Mouse (Mus musculus) midbrain, embryonic 12.5 days (tissue): ENCODE results near the gene Gmppa. TPM values are rescaled to one million over a fixed set of nuclear protein-coding genes. Genes with fewer than 3 reads are reported as not detected.
A peak's percentile ranks its signal among the peaks of the same experiment; 100 is the strongest.

Source experiments
- ATAC-seq: fragments of 200-750 bp; cut with Nextera tagmentation; 2 replicates; pipeline ENCODE4 v1.8.0; 2017; ENCODE audit warnings: low read depth, moderate TSS enrichment, moderate library complexity; ENCODE audit not compliant: low FRiP score
- H3K27ac ChIP-seq: fragments of 300-500 bp; sonication (generic); replicated peaks from 2 replicates; pipeline ENCODE4 v1.5.1; 2016; ENCODE audit warnings: mild to moderate bottlenecking
- H3K27me3 ChIP-seq: fragments of 300-500 bp; sonication (generic); 2 replicates; pipeline ENCODE4 v1.6.1; 2016; ENCODE audit warnings: mild to moderate bottlenecking
- H3K36me3 ChIP-seq: fragments of 300-500 bp; sonication (generic); 2 replicates; pipeline ENCODE4 v1.6.1; 2016
- H3K4me1 ChIP-seq: fragments of 300-500 bp; sonication (generic); 2 replicates; pipeline ENCODE4 v1.6.1; 2016
- H3K4me2 ChIP-seq: fragments of 300-500 bp; sonication (generic); replicated peaks from 2 replicates; pipeline ENCODE4 v1.6.1; 2016; ENCODE audit warnings: mild to moderate bottlenecking, moderate library complexity
- H3K4me3 ChIP-seq: fragments of 300-500 bp; sonication (generic); 2 replicates; pipeline ENCODE4 v1.5.1; 2016; ENCODE audit warnings: mild to moderate bottlenecking
- H3K9ac ChIP-seq: fragments of 300-500 bp; sonication (generic); replicated peaks from 2 replicates; pipeline ENCODE4 v1.6.1; 2016; ENCODE audit warnings: mild to moderate bottlenecking, moderate library complexity
- H3K9me3 ChIP-seq: fragments of 300-500 bp; sonication (generic); 2 replicates; pipeline ENCODE4 v1.6.1; 2016; ENCODE audit warnings: mild to moderate bottlenecking
- WGBS: fragments of 180-500 bp; shearing (Covaris S2); methylation state at CpG from one replicate; pipeline ENCODE4 v1.1.7; 2016; 5-methylcytosine and 5-hydroxymethylcytosine counted together
- polyA plus RNA-seq: library from polyadenylated mRNA; unstranded; fragments of >200 nt; fragmentation: Nextera tagmentation; extraction: Ambion mirVana; gene quantifications from 2 replicates; pipeline ENCODE4 v1.2.1, GENCODE M21; 2016

Gene Gmppa
- 59.7 and 69.4 TPM in 2 replicates for polyA plus RNA-seq

DNA sequence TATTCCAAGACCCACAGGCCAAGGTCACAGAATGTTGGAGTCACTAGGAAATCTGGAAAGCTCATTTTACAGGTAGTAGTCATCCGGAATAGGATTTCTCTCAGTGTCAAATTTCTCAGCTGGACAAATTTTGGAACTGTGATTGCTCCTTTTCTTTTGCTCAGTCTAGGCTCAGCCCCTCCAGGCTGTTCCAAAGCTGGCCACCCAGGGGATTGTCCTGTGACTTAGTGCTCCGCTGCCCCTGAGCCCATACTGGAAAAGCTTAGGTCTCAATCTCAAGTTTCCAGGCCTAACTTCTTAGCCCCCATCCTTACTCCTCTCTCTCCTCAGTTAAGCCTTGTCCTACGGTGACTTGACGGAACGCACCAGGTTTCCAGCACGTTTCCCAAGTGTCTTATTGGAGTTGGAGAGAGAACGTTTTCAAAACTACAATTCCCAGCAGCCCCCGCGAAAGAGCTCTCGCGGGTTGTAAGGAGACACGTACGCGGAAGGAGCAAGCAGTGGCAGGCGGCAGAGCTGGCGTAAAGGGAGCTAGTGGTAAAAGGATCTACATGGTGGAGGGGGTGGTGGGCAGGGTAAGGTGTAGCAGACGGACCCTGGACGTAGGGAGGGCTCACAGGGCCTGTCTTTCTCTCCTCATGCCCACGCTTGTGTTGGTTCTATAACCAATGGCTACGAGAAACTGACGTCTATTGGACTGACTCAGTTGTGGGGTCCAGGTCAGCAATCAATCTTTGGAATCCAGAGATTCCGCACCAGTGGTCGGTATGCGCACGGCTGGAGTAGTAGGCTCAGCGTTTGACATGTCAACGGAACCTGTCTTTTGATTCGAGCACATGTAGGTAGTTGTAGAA is at the start of gene Gmppa:
Gene Gmppa (plus strand): TSS at position 456 of the 854 bp plus-strand sequence.
- H3K4me1 ChIP-seq: peaks cover 19% of the 10 kb centered on the region
- H3K9ac ChIP-seq: peak within 1 kb of the TSS; percentile 63
- peak within 1 kb of the TSS; percentile 43; the same call in 1 of the 2 replicates for H3K27ac ChIP-seq
- peaks cover 5% of the 10 kb centered on the region for H3K36me3 ChIP-seq
- H3K4me2 ChIP-seq: peak within 1 kb of the TSS; percentile 66
- peaks cover 6% of the 10 kb centered on the region for H3K27me3 ChIP-seq
- peak within 1 kb of the TSS; percentile 59 for H3K4me3 ChIP-seq
- peak; percentile 80 for ATAC-seq
- H3K9me3 ChIP-seq: no peaks in the 10 kb centered on the region
- WGBS: 6% methylated on average over 28 of the region's 28 CpGs

DNA sequence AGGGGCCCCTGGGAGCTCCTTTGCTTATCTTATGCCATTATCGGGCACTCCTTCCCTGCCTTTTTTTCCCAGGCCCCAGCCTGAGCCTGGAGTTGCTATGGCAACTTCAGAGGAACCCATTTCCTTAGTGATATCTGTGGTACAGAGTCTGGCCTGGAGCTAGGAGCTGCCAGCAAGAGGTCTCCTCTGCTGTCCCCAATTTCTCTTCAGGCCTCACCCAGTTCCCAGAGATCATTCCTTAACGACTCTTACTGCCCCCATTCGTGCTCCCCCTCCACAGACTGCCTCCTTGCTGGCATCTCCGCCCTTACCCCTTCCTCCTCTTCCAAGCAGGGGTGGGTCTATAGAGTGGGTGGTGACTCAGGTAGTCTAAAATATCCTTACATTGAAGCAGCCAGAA is 49.6 kb upstream of the Gmppa start:
- ATAC-seq: no peak
- Histone ChIP-seq H3K4me3 (no peak overlapping the region), H3K4me2 (peak overlapping the region; percentile 27), H3K9ac (no peak overlapping the region), H3K4me1 (peaks cover 57% of the 10 kb centered on the region), H3K27me3 (peaks cover 85% of the 10 kb centered on the region), H3K27ac (no peak overlapping the region), H3K36me3 (no peaks in the 10 kb centered on the region), H3K9me3 (no peaks in the 10 kb centered on the region)
- 39% methylated on average over 4 of the region's 4 CpGs for WGBS

DNA sequence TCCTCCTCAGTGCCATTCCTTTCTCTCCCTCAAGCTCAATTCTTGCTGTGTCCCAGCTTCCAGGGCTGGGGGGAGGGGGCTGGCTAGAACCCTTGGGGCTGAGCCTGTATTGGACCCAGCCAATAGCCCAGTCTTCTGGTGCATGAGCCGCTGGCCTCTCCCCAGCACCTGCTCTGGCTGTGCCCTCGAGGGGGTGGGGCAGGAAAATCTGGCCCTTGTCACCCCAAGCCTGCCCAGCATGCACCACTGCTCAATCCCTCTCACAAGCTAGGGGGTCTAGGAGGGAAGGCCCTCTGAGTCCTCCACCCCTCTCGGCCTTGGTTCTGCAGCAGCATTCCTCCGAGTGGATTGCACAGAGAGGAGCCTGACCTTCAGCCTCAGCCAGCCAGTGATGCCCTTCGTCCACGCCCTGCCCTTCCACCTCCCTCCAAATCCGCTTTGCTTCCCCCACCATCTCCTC is 48.2 kb upstream of the Gmppa start:
- no peak overlapping the region for H3K27ac ChIP-seq
- no peaks in the 10 kb centered on the region for H3K36me3 ChIP-seq
- H3K4me3 ChIP-seq: peak overlapping the region; percentile 36
- H3K9ac ChIP-seq: peak overlapping the region; percentile 26; the same call in 1 of the 2 replicates
- peaks cover 84% of the 10 kb centered on the region for H3K27me3 ChIP-seq
- peaks cover 47% of the 10 kb centered on the region for H3K4me1 ChIP-seq
- ATAC-seq: 0 out of 2 replicates have a peak, but pooled peaks have one; percentile 3
- 4% methylated on average over 7 of the region's 7 CpGs for WGBS
- peak overlapping the region; percentile 43 for H3K4me2 ChIP-seq
- no peaks in the 10 kb centered on the region for H3K9me3 ChIP-seq

DNA sequence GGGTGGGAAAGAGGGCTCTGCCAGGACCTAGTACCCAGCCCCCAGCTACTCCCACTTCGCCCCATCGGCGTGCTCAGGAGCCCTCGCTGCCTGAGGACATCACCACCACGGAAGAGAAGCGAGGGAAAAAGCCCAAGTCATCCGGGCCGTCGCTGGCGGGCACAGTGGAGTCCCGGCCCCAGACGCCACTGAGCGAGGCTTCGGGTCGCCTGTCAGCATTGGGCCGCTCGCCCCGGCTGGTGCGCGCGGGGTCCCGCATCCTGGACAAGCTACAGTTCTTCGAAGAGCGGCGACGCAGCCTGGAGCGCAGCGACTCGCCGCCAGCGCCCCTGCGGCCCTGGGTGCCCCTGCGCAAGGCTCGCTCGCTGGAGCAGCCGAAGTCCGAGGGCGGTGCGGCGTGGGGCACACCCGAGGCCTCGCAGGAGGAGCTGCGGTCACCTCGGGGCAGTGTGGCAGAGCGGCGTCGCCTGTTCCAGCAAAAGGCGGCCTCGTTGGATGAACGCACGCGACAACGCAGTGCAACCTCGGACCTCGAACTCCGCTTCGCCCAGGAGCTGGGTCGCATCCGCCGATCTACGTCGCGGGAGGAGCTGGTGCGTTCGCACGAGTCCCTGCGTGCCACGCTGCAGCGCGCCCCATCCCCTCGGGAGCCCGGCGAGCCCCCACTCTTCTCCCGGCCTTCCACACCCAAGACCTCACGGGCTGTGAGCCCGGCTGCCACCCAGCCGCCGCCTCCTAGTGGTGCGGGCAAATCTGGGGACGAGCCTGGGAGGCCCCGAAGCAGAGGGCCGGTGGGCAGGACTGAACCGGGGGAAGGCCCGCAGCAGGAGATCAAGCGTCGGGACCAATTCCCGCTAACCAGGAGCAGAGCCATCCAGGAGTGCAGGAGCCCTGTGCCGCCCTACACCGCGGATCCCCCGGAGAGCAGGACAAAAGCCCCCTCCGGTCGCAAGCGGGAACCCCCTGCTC is 47.5 kb upstream of the Gmppa start:
- Histone ChIP-seq H3K9ac (peak overlapping the region; percentile 26; the same call in 1 of the 2 replicates), H3K27ac (no peak overlapping the region), H3K4me3 (peak overlapping the region; percentile 36), H3K4me2 (peak overlapping the region; percentile 43), H3K36me3 (no peaks in the 10 kb centered on the region), H3K4me1 (peaks cover 40% of the 10 kb centered on the region), H3K9me3 (no peaks in the 10 kb centered on the region), H3K27me3 (peaks cover 84% of the 10 kb centered on the region)
- WGBS: 3% methylated on average over 93 of the region's 94 CpGs
- ATAC-seq: peak; percentile 17; the same call in 1 of the 2 replicates

DNA sequence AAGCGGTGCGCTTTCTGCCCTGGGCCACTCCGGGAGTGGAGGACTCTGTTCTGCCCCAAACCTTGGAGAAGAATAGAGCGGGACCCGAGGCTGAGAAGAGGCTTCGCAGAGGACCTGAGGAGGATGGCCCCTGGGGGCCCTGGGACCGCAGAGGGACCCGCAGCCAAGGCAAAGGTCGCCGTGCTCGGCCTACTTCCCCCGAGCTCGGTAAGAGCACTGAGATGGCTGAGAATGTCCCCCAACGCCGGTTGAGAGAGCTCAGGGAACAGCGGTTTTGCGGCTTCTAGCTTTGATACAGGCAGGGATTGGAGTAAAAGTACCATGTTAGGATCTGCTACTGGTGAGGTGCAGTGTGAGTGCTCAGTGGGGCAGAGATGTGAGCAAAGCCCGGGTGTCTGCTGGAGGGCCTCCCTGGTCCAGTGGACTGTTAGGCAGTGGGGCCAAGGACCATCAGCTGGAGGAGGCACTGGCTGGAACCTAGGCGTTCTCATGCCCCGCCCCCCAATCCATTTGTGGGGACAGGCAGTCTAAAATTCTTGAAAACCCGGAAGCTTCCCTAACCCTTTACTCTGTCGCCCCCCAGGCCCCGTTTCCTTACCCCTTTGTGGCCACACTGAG is 46.7 kb upstream of the Gmppa start:
- no peak overlapping the region for H3K27ac ChIP-seq
- 18% methylated on average over 23 of the region's 23 CpGs for WGBS

DNA sequence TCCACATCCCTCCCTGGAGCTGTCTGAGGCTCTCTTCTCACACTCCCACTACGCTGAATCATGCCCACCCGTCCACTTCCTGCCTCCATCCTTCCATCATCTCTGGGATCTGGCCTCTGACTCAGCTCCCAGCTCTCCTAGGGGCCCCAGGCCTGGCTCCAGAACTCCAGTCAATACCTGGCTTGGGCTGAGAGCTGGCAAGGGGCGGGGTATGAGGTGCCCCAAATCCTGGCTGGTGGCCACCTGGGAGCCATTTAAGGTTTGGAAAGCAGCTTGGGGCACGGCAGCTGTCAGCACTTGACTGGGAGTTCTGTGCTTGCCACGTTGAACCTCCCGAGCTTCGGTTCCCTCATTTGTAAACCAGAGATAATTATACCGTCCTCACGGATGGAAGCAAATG is 42.6 kb upstream of the Gmppa start:
- Histone ChIP-seq H3K4me1 (peaks cover 8% of the 10 kb centered on the region), H3K36me3 (no peaks in the 10 kb centered on the region), H3K27ac (no peak overlapping the region), H3K9me3 (no peaks in the 10 kb centered on the region), H3K4me2 (no peak overlapping the region), H3K4me3 (no peak overlapping the region), H3K9ac (no peak overlapping the region), H3K27me3 (peaks cover 38% of the 10 kb centered on the region)
- WGBS: 82% methylated on average over 9 of the region's 9 CpGs
- no peak for ATAC-seq

More for the DNA sequence above, 46.7 kb upstream of the Gmppa start:
- Histone ChIP-seq H3K9me3 (no peaks in the 10 kb centered on the region), H3K4me3 (peak overlapping the region; percentile 36; the same call in 1 of the 2 replicates), H3K4me2 (peak overlapping the region; percentile 43), H3K9ac (peak overlapping the region; percentile 26; the same call in 1 of the 2 replicates), H3K36me3 (no peaks in the 10 kb centered on the region), H3K4me1 (peaks cover 40% of the 10 kb centered on the region), H3K27me3 (peaks cover 79% of the 10 kb centered on the region)
- ATAC-seq: no peak

DNA sequence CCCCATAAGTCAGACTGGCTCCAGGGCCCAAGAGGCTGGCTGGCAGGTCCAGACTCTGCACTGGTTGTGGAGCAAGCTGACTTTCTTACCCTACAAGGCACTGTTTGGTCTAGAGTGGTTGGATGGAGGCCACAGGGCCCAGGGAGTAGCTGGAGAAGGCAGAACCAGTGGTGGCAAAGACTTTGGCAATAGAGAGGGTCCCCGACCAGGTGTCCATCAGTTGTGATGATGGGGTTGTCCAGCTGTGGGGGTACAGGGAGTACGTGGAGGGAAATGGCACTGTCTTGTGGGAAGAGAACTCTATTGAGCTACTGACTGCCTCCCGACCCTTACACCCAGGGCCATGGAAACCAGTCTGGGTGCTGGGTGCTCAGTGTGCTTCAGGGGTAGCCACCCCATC is 41.9 kb upstream of the Gmppa start:
- H3K4me1 ChIP-seq: peaks cover 8% of the 10 kb centered on the region
- H3K9ac ChIP-seq: no peak overlapping the region
- no peaks in the 10 kb centered on the region for H3K9me3 ChIP-seq
- no peak overlapping the region for H3K4me2 ChIP-seq
- no peak overlapping the region for H3K4me3 ChIP-seq
- 92% methylated on average over 3 of the region's 3 CpGs for WGBS
- H3K27ac ChIP-seq: no peak overlapping the region
- H3K27me3 ChIP-seq: peaks cover 31% of the 10 kb centered on the region
- H3K36me3 ChIP-seq: no peaks in the 10 kb centered on the region
- ATAC-seq: no peak

DNA sequence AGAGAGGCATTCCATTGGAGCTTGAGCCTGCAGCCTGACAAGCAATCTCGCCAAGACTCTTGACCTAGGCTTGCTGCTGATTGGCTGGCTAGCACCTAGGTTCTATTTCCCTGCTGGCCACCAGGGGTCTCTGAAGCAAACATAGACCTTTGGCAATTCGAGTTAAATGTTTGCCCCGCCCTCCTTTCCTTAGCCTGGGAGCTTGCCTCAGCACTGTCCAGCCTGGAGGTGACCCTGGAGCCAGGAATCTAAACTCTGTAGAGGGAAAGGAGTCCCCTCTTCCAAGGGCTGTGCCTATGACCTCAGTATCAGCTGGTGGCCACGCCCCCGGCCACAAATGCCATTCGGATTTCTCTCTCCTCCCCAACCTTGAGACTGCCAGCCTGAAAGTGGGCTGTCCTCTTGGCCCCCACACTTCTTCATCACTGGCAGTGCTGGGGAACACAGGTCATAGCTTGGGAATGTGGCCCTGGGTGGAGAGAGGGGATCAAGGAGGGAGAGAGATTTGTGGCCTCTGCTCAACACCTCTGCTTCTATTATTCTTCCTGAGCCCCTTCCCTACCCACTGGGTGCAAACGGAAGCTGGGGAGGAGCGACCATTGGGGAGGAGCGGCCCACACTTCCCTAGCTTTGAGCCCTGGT is 36.8 kb upstream of the Gmppa start:
- ATAC-seq: peak; percentile 47
- WGBS: 10% methylated on average over 9 of the region's 9 CpGs
- Histone ChIP-seq H3K9me3 (no peaks in the 10 kb centered on the region), H3K36me3 (peaks cover 18% of the 10 kb centered on the region), H3K27ac (peak overlapping the region; percentile 75), H3K4me2 (no peak overlapping the region), H3K27me3 (0 out of 2 replicates have a peak, but pooled peaks cover 3% of the 10 kb centered on the region), H3K4me3 (no peak overlapping the region), H3K9ac (no peak overlapping the region; the same call in 1 of the 2 replicates), H3K4me1 (peaks cover 28% of the 10 kb centered on the region)

DNA sequence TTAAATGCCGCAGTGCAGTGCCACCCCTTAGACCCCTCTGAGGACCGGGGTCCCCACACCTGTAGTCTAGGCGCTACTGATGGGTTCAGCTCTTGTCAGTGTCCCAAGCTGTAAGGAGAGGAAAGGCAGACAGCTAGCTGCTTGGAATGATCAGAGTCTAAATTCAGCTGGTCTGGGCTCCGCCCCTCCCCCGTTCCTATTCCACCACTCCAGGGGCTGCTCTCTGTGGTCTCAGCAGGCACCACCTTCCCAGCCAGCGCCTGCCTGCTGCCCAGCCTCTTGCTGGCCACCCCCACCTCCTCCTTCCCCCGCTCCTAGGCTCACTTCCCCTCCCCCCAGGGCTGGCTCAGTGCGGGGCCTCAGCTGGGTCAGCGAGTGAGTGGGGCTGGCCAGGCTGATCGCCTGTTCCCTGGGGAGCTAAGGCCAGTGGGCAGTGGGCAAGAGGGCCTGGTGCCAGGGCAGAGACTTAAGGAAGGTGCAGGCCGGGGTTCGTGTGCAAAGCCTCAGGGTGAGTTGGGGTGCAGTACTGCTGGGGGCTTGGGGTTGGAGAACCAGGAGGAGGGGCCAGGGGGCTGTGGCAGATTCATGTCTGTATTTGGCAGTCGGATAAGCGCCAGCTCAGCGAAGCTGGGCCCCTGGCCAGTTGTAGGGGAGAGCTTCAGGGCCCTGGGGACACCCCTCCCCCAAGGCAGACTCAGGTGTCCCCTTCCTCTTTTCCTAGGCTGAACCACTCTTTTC is 35.8 kb upstream of the Gmppa start:
- H3K4me3 ChIP-seq: peak overlapping the region; percentile 7

DNA sequence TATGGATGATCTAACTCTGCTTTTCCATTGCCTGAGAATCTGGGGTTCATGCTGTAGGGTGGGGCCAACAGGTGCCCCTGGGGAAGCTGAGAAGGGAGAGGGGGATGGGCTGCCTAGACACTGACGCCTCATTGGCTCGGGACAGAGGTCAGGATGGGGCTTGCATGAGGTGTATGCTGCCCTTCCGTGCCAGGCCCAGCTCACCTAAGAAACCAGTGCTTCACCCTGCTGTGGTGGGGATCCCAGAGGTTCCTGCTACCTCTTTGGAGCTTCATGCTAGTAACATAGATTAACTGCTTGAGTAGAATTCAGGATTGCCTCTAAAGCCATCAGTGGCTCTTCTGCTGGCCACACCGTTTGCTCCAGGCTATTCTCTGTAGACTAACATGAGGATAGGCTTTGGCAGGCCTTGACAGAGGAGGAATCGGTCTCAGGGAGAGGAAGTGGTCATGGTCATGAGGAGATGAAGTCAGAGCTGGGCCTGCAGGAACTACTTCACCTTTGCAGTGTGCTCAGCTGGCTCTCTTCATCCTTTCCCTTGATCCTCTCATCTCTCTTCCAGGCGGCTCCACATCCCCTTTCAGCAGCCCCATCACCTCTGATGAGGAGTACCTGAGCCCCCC is 35.1 kb upstream of the Gmppa start:
- H3K27ac ChIP-seq: peak overlapping the region; percentile 75
- H3K36me3 ChIP-seq: peaks cover 25% of the 10 kb centered on the region
- ATAC-seq: no peak
- no peaks in the 10 kb centered on the region for H3K9me3 ChIP-seq
- H3K9ac ChIP-seq: 0 out of 2 replicates have a peak overlapping the region, but pooled peaks have one; percentile 41
- H3K4me3 ChIP-seq: no peak overlapping the region; the same call in 1 of the 2 replicates
- 0 out of 2 replicates have a peak, but pooled peaks cover 3% of the 10 kb centered on the region for H3K27me3 ChIP-seq
- 44% methylated on average over 6 of the region's 6 CpGs for WGBS
- H3K4me2 ChIP-seq: peak overlapping the region; percentile 44
- peaks cover 28% of the 10 kb centered on the region for H3K4me1 ChIP-seq

More for the DNA sequence above, 35.8 kb upstream of the Gmppa start:
- Histone ChIP-seq H3K27me3 (0 out of 2 replicates have a peak, but pooled peaks cover 3% of the 10 kb centered on the region), H3K9me3 (no peaks in the 10 kb centered on the region), H3K27ac (peak overlapping the region; percentile 75), H3K4me1 (peaks cover 28% of the 10 kb centered on the region), H3K36me3 (peaks cover 24% of the 10 kb centered on the region), H3K4me2 (peak overlapping the region; percentile 44), H3K9ac (peak overlapping the region; percentile 41)
- ATAC-seq: peak; percentile 81
- 6% methylated on average over 15 of the region's 15 CpGs for WGBS
